Mouse (Mus musculus): ENCODE data around the gene Tmem201.

- TF ChIP-seq NRF1 (IDR thresholded peaks at IDR 0.05; ENCODE audit: low read depth, low read length) = no peak
- no peak for TF ChIP-seq ETS1 (conservative IDR thresholded peaks at IDR 0.05; ENCODE audit: low read depth, low read length)
- TF ChIP-seq CTCF (conservative IDR thresholded peaks at IDR 0.05 in 1 of 2, IDR thresholded peaks at IDR 0.05 in 1 of 2; ENCODE audit: low read depth in 2 of 2, low read length in 2 of 2) = no peak
- no peak for TF ChIP-seq SIN3A (IDR thresholded peaks at IDR 0.05; ENCODE audit: low read length)
- TF ChIP-seq USF2 (conservative IDR thresholded peaks at IDR 0.05; ENCODE audit: low read depth, low read length) = no peak
- no peak for TF ChIP-seq MAZ (IDR thresholded peaks at IDR 0.05; ENCODE audit: low read depth, low read length)
- no peak for TF ChIP-seq CHD1 (IDR thresholded peaks at IDR 0.05; ENCODE audit: low read depth, low read length)
- TF ChIP-seq GABPA (IDR thresholded peaks at IDR 0.05; ENCODE audit: insufficient replicate concordance, low read depth, low read length) = no peak
- TF ChIP-seq JUN (IDR thresholded peaks at IDR 0.05; ENCODE audit: insufficient read depth, low read depth, low read length) = no peak
- no peak for TF ChIP-seq JUND (conservative IDR thresholded peaks at IDR 0.05; ENCODE audit: low read depth, low read length)
- TF ChIP-seq POLR2AphosphoS2 (IDR thresholded peaks at IDR 0.05; ENCODE audit: low read depth, low read length) = no peak
- TF ChIP-seq ZC3H11A (IDR thresholded peaks at IDR 0.05; ENCODE audit: low read depth, low read length) = no peak
These were observed 4.1 kb downstream of the Tmem201 start for GRCm38 (mm10) chr4:149733748-149734147.
